Mouse (Mus musculus) lung, adult 2 months (tissue): ENCODE measurements at regions not wholly inside any gene's neighbourhood (a gene's known extent, or its start where the extent isn't known, plus 50 kb on each side); places are given as distances from the start of the nearest gene placed in this dataset.

Source experiments
- CTCF ChIP-seq: fragments of 200-500 bp; IDR thresholded peaks from 2 replicates; pipeline ENCODE4 v1.5.1; 2011; ENCODE audit warnings: mild to moderate bottlenecking, low read length, control low read depth; ENCODE audit not compliant: insufficient read depth
- POLR2A ChIP-seq: fragments of 200-500 bp; IDR thresholded peaks from 2 replicates; pipeline ENCODE4 v1.6.1; 2011; ENCODE audit warnings: low read depth, mild to moderate bottlenecking, control low read depth, low read length, borderline replicate concordance; ENCODE audit errors: extremely low read depth

DNA sequence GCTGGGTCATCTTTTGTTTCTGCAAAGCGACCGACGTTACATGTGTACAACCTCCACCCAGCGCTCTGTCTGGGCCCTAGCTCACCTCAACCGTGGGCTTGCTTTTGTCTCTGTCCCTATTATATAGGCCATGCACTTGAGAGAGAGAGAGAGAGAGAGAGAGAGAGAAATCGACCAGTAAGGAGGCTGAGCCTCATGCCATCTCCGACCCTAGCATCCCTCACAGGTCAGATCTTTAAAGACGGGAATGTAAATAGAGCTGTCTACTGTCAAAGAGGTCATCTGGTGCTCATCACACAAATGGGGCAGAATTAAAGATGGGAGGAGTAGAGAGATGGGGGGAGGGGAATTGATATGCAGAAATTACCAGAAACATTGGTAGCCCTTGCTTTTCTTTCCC lies 66.0 kb upstream of the Tanc2 start:
- TF ChIP-seq CTCF (no peak), POLR2A (no peak)
